ENCODE assay signal across 13 mouse cellular contexts in genomic region chr6:125159773-125160557, GRCm38 (mm10). TPM values are rescaled to one million over a fixed set of nuclear protein-coding genes. Genes with fewer than 3 reads are reported as not detected.
DNase-seq lines count a peak whose midpoint lies in the region; ATAC-seq and TF ChIP-seq lines count a peak whose summit lies in the region.
"Had no signal": no experiment of that assay in that cellular context is flagged by ENCODE, and none has a peak within 500 bp of the region (broad histone marks: within the 10 kb centered on the region; RNA-seq: fewer than 3 reads in every experiment).

No protein-coding gene starts in this region.

- H3K27ac ChIP-seq in heart, embryonic 11.5 days (ENCODE audit: low read depth, low read length), result peak overlapping the region; percentile 72
- 0 out of 2 replicates have a peak overlapping the region, but pooled peaks have one; percentile 14 for H3K27ac ChIP-seq in lung, postnatal 0 days (ENCODE audit: low read length)
- no peak overlapping the region for H3K27ac ChIP-seq in embryonic facial prominence, embryonic 10.5 days (replicated peaks)
- H3K27ac ChIP-seq in liver, embryonic 13.5 days, result peak overlapping the region; percentile 71

- ATAC-seq in heart, embryonic 11.5 days (replicated peaks; ENCODE audit: insufficient number of reproducible peaks, low FRiP score, low TSS enrichment), result no peak
- no peak for ATAC-seq in lung, postnatal 0 days
- no peak for ATAC-seq in liver, embryonic 13.5 days (ENCODE audit: low read depth)
- ATAC-seq in monocyte, adult 5-6 weeks (replicated peaks; ENCODE audit: insufficient number of reproducible peaks, low FRiP score, low TSS enrichment, poor library complexity, severe bottlenecking), result no peak
- no peak for ATAC-seq in granulocyte monocyte progenitor cell, adult 5-6 weeks (replicated peaks; ENCODE audit: poor library complexity, severe bottlenecking)
- ATAC-seq: inflammation-experienced regulatory T-cells, adult 6 months had no signal

- TF ChIP-seq EP300 in lung, postnatal 0 days (IDR thresholded peaks at IDR 0.05), result no peak

- no peaks in the 10 kb centered on the region for H3K27me3 ChIP-seq in heart, embryonic 11.5 days (ENCODE audit: control insufficient read depth, insufficient read depth, low read length)
- H3K27me3 ChIP-seq in lung, postnatal 0 days (replicated peaks; ENCODE audit: insufficient read depth, low read length), result no peaks in the 10 kb centered on the region
- no peaks in the 10 kb centered on the region for H3K27me3 ChIP-seq in embryonic facial prominence, embryonic 10.5 days (replicated peaks; ENCODE audit: low read depth, poor library complexity, severe bottlenecking)
- H3K27me3 ChIP-seq in liver, embryonic 13.5 days, result no peaks in the 10 kb centered on the region
- H3K27me3 ChIP-seq: CH12.LX had no signal

- DNase-seq in heart, adult 11 months, result no peak
- no peak for DNase-seq in lung, postnatal 0 days (ENCODE audit: low spot score)
- no peak for DNase-seq in lung, postnatal 14 days
- DNase-seq in embryonic facial prominence, embryonic 10.5 days (ENCODE audit: low spot score), result no peak
- DNase-seq in liver, embryonic 13.5 days, result no peak
- DNase-seq: adrenal gland, postnatal 25 days; lung, postnatal 36 days; thymus, postnatal 14 days had no signal

- no peaks in the 10 kb centered on the region for H3K9me3 ChIP-seq in heart, embryonic 11.5 days (replicated peaks; ENCODE audit: control insufficient read depth, low read length)
- H3K9me3 ChIP-seq in lung, postnatal 0 days (ENCODE audit: low read length), result no peaks in the 10 kb centered on the region
- H3K9me3 ChIP-seq in embryonic facial prominence, embryonic 10.5 days, result no peaks in the 10 kb centered on the region
- H3K9me3 ChIP-seq in liver, embryonic 13.5 days (replicated peaks), result no peaks in the 10 kb centered on the region

- TF ChIP-seq CTCF in lung, postnatal 0 days (IDR thresholded peaks at IDR 0.05), result no peak

- WGBS in heart, embryonic 11.5 days (ENCODE audit: insufficient replicate concordance), result 82% methylated on average over 7 of the region's 7 CpGs
- WGBS in lung, postnatal 0 days, result 74% methylated on average over 7 of the region's 7 CpGs
- WGBS in embryonic facial prominence, embryonic 10.5 days, result 86% methylated on average over 7 of the region's 7 CpGs
- WGBS in liver, embryonic 13.5 days (ENCODE audit: insufficient replicate concordance), result 66% methylated on average over 7 of the region's 7 CpGs

- H3K9ac ChIP-seq in heart, embryonic 11.5 days (ENCODE audit: low read depth, low read length), result peak overlapping the region; percentile 56; the same call in 1 of the 2 replicates
- no peak overlapping the region for H3K9ac ChIP-seq in lung, postnatal 0 days (replicated peaks; ENCODE audit: low read depth)
- peak overlapping the region; percentile 3 for H3K9ac ChIP-seq in liver, embryonic 13.5 days

- peaks cover 30% of the 10 kb centered on the region for H3K36me3 ChIP-seq in heart, embryonic 11.5 days (ENCODE audit: control insufficient read depth, insufficient read depth, low read length)
- H3K36me3 ChIP-seq in lung, postnatal 0 days (ENCODE audit: insufficient read depth, low read length), result 0 out of 2 replicates have a peak, but pooled peaks cover 7% of the 10 kb centered on the region
- peaks cover 90% of the 10 kb centered on the region for H3K36me3 ChIP-seq in embryonic facial prominence, embryonic 10.5 days (replicated peaks)
- peaks cover 69% of the 10 kb centered on the region for H3K36me3 ChIP-seq in liver, embryonic 13.5 days

- peaks cover 17% of the 10 kb centered on the region for H3K4me1 ChIP-seq in heart, embryonic 11.5 days (ENCODE audit: control insufficient read depth, insufficient read depth, low read length)
- H3K4me1 ChIP-seq in lung, postnatal 0 days (ENCODE audit: insufficient read depth, low read depth, low read length), result peaks cover 7% of the 10 kb centered on the region; the same call in 1 of the 2 replicates
- H3K4me1 ChIP-seq in embryonic facial prominence, embryonic 10.5 days, result peaks cover 66% of the 10 kb centered on the region
- H3K4me1 ChIP-seq in liver, embryonic 13.5 days (replicated peaks), result peaks cover 81% of the 10 kb centered on the region

- H3K4me3 ChIP-seq in heart, embryonic 11.5 days (ENCODE audit: low read depth, low read length), result no peak overlapping the region
- no peak overlapping the region for H3K4me3 ChIP-seq in lung, postnatal 0 days (ENCODE audit: low read depth, low read length)
- peak overlapping the region; percentile 30; the same call in 1 of the 2 replicates for H3K4me3 ChIP-seq in embryonic facial prominence, embryonic 10.5 days
- H3K4me3 ChIP-seq in liver, embryonic 13.5 days (replicated peaks), result no peak overlapping the region

- no peak overlapping the region; the same call in 1 of the 2 replicates for H3K4me2 ChIP-seq in heart, embryonic 11.5 days
- no peak overlapping the region for H3K4me2 ChIP-seq in lung, postnatal 0 days (replicated peaks; ENCODE audit: low read depth, low read length)
- H3K4me2 ChIP-seq in liver, embryonic 13.5 days, result peak overlapping the region; percentile 36

RNA-seq across cellular contexts. Expression of gene Gapdh, which starts 6.3 kb away (rescaled TPM):
- 4,443 and 4,472 TPM in 2 replicates for polyA plus RNA-seq in heart, embryonic 11.5 days (2014; fragmentation: Nextera tagmentation; extraction: Ambion mirVana)
- 381 and 429 TPM in 2 replicates for polyA plus RNA-seq in lung, postnatal 0 days (2015; fragmentation: Nextera tagmentation; extraction: Ambion mirVana)
- 2,731 and 2,955 TPM in 2 replicates for polyA plus RNA-seq in embryonic facial prominence, embryonic 10.5 days (2016; fragmentation: Nextera tagmentation; extraction: Ambion mirVana)
- polyA plus RNA-seq in liver, embryonic 13.5 days (2015; fragmentation: Nextera tagmentation; extraction: Ambion mirVana), result 1,179 and 1,220 TPM in 2 replicates
- 353 to 432 TPM (median 359 TPM) in 3 replicates for total RNA-seq in monocyte, adult 5-6 weeks (2017)
- total RNA-seq in granulocyte monocyte progenitor cell, adult 5-6 weeks (2014; fragmentation: Nextera tagmentation), result 2,842 and 3,031 TPM in 2 replicates
- total RNA-seq in granulocyte monocyte progenitor cell, adult 5-6 weeks (2017), result 1,694 and 2,022 TPM in 2 replicates

RNA-seq across cellular contexts. Expression of gene Iffo1, which starts 14.9 kb away (rescaled TPM):
- 6.7 and 11.0 TPM in 2 replicates for polyA plus RNA-seq in heart, embryonic 11.5 days (2014; fragmentation: Nextera tagmentation; extraction: Ambion mirVana)
- 7.1 and 8.3 TPM in 2 replicates for polyA plus RNA-seq in lung, postnatal 0 days (2015; fragmentation: Nextera tagmentation; extraction: Ambion mirVana)
- polyA plus RNA-seq in embryonic facial prominence, embryonic 10.5 days (2016; fragmentation: Nextera tagmentation; extraction: Ambion mirVana), result 11.0 and 11.1 TPM in 2 replicates
- 3.7 and 3.9 TPM in 2 replicates for polyA plus RNA-seq in liver, embryonic 13.5 days (2015; fragmentation: Nextera tagmentation; extraction: Ambion mirVana)
- 15.5 to 29.7 TPM (median 16.2 TPM) in 3 replicates for total RNA-seq in monocyte, adult 5-6 weeks (2017)
- 26.4 and 37.4 TPM in 2 replicates for total RNA-seq in granulocyte monocyte progenitor cell, adult 5-6 weeks (2014; fragmentation: Nextera tagmentation)
- total RNA-seq in granulocyte monocyte progenitor cell, adult 5-6 weeks (2017), result 11.8 and 14.0 TPM in 2 replicates

RNA-seq across cellular contexts. Expression of gene Nop2, which starts 28.3 kb away (rescaled TPM):
- 50.7 and 52.9 TPM in 2 replicates for polyA plus RNA-seq in heart, embryonic 11.5 days (2014; fragmentation: Nextera tagmentation; extraction: Ambion mirVana)
- 16.9 and 17.7 TPM in 2 replicates for polyA plus RNA-seq in lung, postnatal 0 days (2015; fragmentation: Nextera tagmentation; extraction: Ambion mirVana)
- polyA plus RNA-seq in embryonic facial prominence, embryonic 10.5 days (2016; fragmentation: Nextera tagmentation; extraction: Ambion mirVana), result 94.1 and 99.4 TPM in 2 replicates
- 60.6 and 65.5 TPM in 2 replicates for polyA plus RNA-seq in liver, embryonic 13.5 days (2015; fragmentation: Nextera tagmentation; extraction: Ambion mirVana)
- total RNA-seq in monocyte, adult 5-6 weeks (2017), result 15.9 to 23.8 TPM (median 23.2 TPM) in 3 replicates
- total RNA-seq in granulocyte monocyte progenitor cell, adult 5-6 weeks (2014; fragmentation: Nextera tagmentation), result 65.6 and 82.8 TPM in 2 replicates
- total RNA-seq in granulocyte monocyte progenitor cell, adult 5-6 weeks (2017), result 79.2 and 82.4 TPM in 2 replicates

RNA-seq across cellular contexts. Expression of gene Ncapd2, which starts 31.5 kb away (rescaled TPM):
- polyA plus RNA-seq in heart, embryonic 11.5 days (2014; fragmentation: Nextera tagmentation; extraction: Ambion mirVana), result 82.3 and 84.0 TPM in 2 replicates
- 5.9 and 7.9 TPM in 2 replicates for polyA plus RNA-seq in lung, postnatal 0 days (2015; fragmentation: Nextera tagmentation; extraction: Ambion mirVana)
- polyA plus RNA-seq in embryonic facial prominence, embryonic 10.5 days (2016; fragmentation: Nextera tagmentation; extraction: Ambion mirVana), result 261 and 263 TPM in 2 replicates
- polyA plus RNA-seq in liver, embryonic 13.5 days (2015; fragmentation: Nextera tagmentation; extraction: Ambion mirVana), result 94.5 and 101 TPM in 2 replicates
- 17.6 to 79.8 TPM (median 33.5 TPM) in 3 replicates for total RNA-seq in monocyte, adult 5-6 weeks (2017)
- total RNA-seq in granulocyte monocyte progenitor cell, adult 5-6 weeks (2014; fragmentation: Nextera tagmentation), result 242 and 263 TPM in 2 replicates
- 242 and 288 TPM in 2 replicates for total RNA-seq in granulocyte monocyte progenitor cell, adult 5-6 weeks (2017)

RNA-seq across cellular contexts. Expression of gene Mrpl51, which starts 31.6 kb away (rescaled TPM):
- 226 and 234 TPM in 2 replicates for polyA plus RNA-seq in heart, embryonic 11.5 days (2014; fragmentation: Nextera tagmentation; extraction: Ambion mirVana)
- polyA plus RNA-seq in lung, postnatal 0 days (2015; fragmentation: Nextera tagmentation; extraction: Ambion mirVana), result 151 and 154 TPM in 2 replicates
- 207 and 214 TPM in 2 replicates for polyA plus RNA-seq in embryonic facial prominence, embryonic 10.5 days (2016; fragmentation: Nextera tagmentation; extraction: Ambion mirVana)
- 217 and 225 TPM in 2 replicates for polyA plus RNA-seq in liver, embryonic 13.5 days (2015; fragmentation: Nextera tagmentation; extraction: Ambion mirVana)
- 20.1 to 33.9 TPM (median 25.9 TPM) in 3 replicates for total RNA-seq in monocyte, adult 5-6 weeks (2017)
- total RNA-seq in granulocyte monocyte progenitor cell, adult 5-6 weeks (2014; fragmentation: Nextera tagmentation), result 117 and 197 TPM in 2 replicates
- total RNA-seq in granulocyte monocyte progenitor cell, adult 5-6 weeks (2017), result 121 and 155 TPM in 2 replicates
